Mouse (Mus musculus): ENCODE data around the gene Fstl1.

DNA sequence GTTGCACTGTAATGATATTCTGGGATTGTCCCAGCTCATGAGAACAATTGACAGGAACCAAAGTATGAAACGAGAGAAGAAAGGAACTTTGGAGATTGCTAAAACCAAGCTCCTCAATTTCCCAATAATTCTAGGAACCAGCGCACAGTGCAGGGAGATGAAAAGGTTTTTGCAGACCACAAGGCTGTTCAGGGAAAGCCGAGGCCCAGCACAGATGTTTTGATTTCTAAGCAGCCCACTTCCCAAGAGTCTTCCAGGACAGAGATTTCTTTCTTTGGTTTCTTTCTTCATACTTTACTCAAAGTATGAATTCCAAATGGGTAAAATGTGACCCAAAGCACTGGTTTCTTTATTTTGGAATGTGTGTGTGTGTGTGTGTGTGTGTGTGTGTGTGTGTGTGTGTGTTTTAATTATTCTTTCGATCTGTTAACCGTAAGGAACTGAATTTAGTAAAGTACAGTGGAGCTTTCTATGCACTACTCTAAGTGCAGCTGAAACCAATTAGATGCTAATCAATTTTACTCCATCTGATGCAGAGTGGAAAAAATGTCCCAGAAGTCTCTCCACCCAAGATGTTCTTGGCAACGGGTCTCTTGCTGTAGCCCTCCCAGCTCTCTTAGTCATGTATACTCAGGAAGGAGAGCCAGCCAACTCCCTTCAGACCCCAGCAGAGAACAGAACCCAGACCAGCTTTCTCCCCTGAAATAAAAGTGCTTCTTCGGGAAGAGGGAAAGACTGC lies 44.5 kb upstream of the Fstl1 start:
- TF ChIP-seq POLR2A (IDR thresholded peaks at IDR 0.05; ENCODE audit: borderline replicate concordance, extremely low read depth, insufficient read depth, insufficient read length, poor library complexity, severe bottlenecking) (no peak), CTCF (IDR thresholded peaks at IDR 0.05; ENCODE audit: borderline replicate concordance, extremely low read depth, insufficient read depth, insufficient read length) (no peak)

All from brain, embryonic 14.5 days (tissue).